Mouse (Mus musculus) heart, embryonic 12.5 days (tissue): ENCODE measurements around the gene Gm29106. TPM values are rescaled to one million over a fixed set of nuclear protein-coding genes. Genes with fewer than 3 reads are reported as not detected.
"Not testable (repeated sequence)": the region's sequence is repeated elsewhere in the genome, so short reads cannot be mapped to it uniquely, and the experiment has no call there.

Source experiments
- ATAC-seq: fragments of 200-750 bp; cut with Nextera tagmentation; 2 replicates; pipeline ENCODE4 v1.8.0; 2017; ENCODE audit warnings: moderate TSS enrichment, moderate library complexity; ENCODE audit not compliant: insufficient number of reproducible peaks, low FRiP score
- H3K27ac ChIP-seq: fragments of 300-500 bp; sonication (generic); 2 replicates; pipeline ENCODE4 v1.5.1; 2016; ENCODE audit warnings: mild to moderate bottlenecking, moderate library complexity; ENCODE audit not compliant: poor library complexity, severe bottlenecking
- H3K27me3 ChIP-seq: fragments of 300-500 bp; sonication (generic); replicated peaks from 2 replicates; pipeline ENCODE4 v1.6.1; 2016; ENCODE audit warnings: mild to moderate bottlenecking, moderate library complexity
- H3K36me3 ChIP-seq: fragments of 300-500 bp; sonication (generic); 2 replicates; pipeline ENCODE4 v1.6.1; 2016; ENCODE audit warnings: mild to moderate bottlenecking, moderate library complexity
- H3K4me1 ChIP-seq: fragments of 300-500 bp; sonication (generic); replicated peaks from 2 replicates; pipeline ENCODE4 v1.6.1; 2016; ENCODE audit warnings: mild to moderate bottlenecking
- H3K4me2 ChIP-seq: fragments of 300-500 bp; sonication (generic); 2 replicates; pipeline ENCODE4 v1.6.1; 2016; ENCODE audit warnings: mild to moderate bottlenecking, moderate library complexity
- H3K4me3 ChIP-seq: fragments of 300-500 bp; sonication (generic); 2 replicates; pipeline ENCODE4 v1.5.1; 2016; ENCODE audit warnings: mild to moderate bottlenecking
- H3K9ac ChIP-seq: fragments of 300-500 bp; sonication (generic); 2 replicates; pipeline ENCODE4 v1.6.1; 2016; ENCODE audit warnings: mild to moderate bottlenecking, moderate library complexity
- H3K9me3 ChIP-seq: fragments of 300-500 bp; sonication (generic); replicated peaks from 2 replicates; pipeline ENCODE4 v1.6.1; 2016; ENCODE audit warnings: mild to moderate bottlenecking, moderate library complexity
- WGBS: fragments of 180-500 bp; shearing (Covaris S2); methylation state at CpG from one replicate; pipeline ENCODE4 v1.1.7; 2016; 5-methylcytosine and 5-hydroxymethylcytosine counted together
- polyA plus RNA-seq: library from polyadenylated mRNA; unstranded; fragments of >200 nt; fragmentation: Nextera tagmentation; extraction: Ambion mirVana; gene quantifications from 2 replicates; pipeline ENCODE4 v1.2.1, GENCODE M21; 2016

The Gm29106 gene
- polyA plus RNA-seq, result 0.10 TPM in 1 of 2 replicates, not detected in the other

DNA sequence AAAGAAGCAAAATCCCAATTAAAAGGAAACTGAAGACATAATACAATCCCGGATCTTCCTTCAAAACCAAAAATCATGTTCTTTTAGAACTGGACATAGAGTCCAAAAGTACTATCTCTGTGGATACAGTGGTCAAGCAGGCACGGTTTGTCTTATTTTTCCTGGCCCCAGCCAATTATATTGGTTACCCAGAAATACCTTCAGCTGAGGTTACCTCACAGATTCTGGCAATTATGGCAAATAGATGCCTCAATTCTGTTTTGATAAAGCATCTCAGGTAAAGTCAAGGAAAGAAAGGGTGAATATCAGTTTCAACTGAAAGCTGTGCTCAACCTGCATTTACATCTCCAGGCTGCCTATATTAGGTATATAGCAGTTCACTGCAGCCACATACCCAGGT, at the start of gene Gm29106:
Gene Gm29106, plus strand, starts transcription at position 301 of the 400 bp plus-strand sequence.
- not testable (repeated sequence) for H3K9me3 ChIP-seq, H3K4me3 ChIP-seq, H3K36me3 ChIP-seq, H3K27ac ChIP-seq, H3K27me3 ChIP-seq, ATAC-seq, H3K4me2 ChIP-seq, H3K9ac ChIP-seq, H3K4me1 ChIP-seq
- WGBS, result 63% methylated on average over 2 of the region's 2 CpGs

GRCm38 (mm10) chr1:118228540-118228939, 52.2 kb downstream of the Gm29106 start:
- 43% methylated on average over 1 of the region's 1 CpGs for WGBS
- Histone ChIP-seq H3K27me3 (no peaks in the 10 kb centered on the region), H3K4me1 (no peaks in the 10 kb centered on the region), H3K9ac (no peak overlapping the region), H3K4me2 (no peak overlapping the region), H3K9me3 (no peaks in the 10 kb centered on the region; the same call in 1 of the 2 replicates), H3K4me3 (no peak overlapping the region), H3K36me3 (no peaks in the 10 kb centered on the region), H3K27ac (no peak overlapping the region)
- ATAC-seq, result no peak

GRCm38 (mm10) chr1:118236032-118236431, 59.7 kb downstream of the Gm29106 start:
- Histone ChIP-seq H3K4me1 (no peaks in the 10 kb centered on the region), H3K27ac (no peak overlapping the region), H3K9me3 (no peaks in the 10 kb centered on the region), H3K9ac (no peak overlapping the region), H3K36me3 (no peaks in the 10 kb centered on the region), H3K4me3 (no peak overlapping the region), H3K27me3 (no peaks in the 10 kb centered on the region), H3K4me2 (no peak overlapping the region)
- WGBS, result 76% methylated on average over 1 of the region's 1 CpGs
- ATAC-seq, result no peak

Other genes starting within 250 kb of the Gm29106 start
- not detected in 2 replicates for gene Gm28168, start 248.5 kb upstream of the Gm29106 start, polyA plus RNA-seq
- not detected in 2 replicates for gene Gm7145, start 210.6 kb upstream of the Gm29106 start, polyA plus RNA-seq
- gene Tsn, start 135.2 kb downstream of the Gm29106 start, polyA plus RNA-seq, result 212 and 218 TPM in 2 replicates
- gene Nifk, start 145.3 kb downstream of the Gm29106 start, polyA plus RNA-seq, result 53.0 and 55.1 TPM in 2 replicates
- gene Clasp1, start 212.5 kb downstream of the Gm29106 start, polyA plus RNA-seq, result 115 and 127 TPM in 2 replicates